Mouse (Mus musculus): ENCODE data around the gene Icam4.
A peak's percentile ranks its signal among the peaks of the same experiment; 100 is the strongest.
"Not testable (repeated sequence)": the region's sequence is repeated elsewhere in the genome, so short reads cannot be mapped to it uniquely, and the experiment has no call there.

Gene Icam4

DNA sequence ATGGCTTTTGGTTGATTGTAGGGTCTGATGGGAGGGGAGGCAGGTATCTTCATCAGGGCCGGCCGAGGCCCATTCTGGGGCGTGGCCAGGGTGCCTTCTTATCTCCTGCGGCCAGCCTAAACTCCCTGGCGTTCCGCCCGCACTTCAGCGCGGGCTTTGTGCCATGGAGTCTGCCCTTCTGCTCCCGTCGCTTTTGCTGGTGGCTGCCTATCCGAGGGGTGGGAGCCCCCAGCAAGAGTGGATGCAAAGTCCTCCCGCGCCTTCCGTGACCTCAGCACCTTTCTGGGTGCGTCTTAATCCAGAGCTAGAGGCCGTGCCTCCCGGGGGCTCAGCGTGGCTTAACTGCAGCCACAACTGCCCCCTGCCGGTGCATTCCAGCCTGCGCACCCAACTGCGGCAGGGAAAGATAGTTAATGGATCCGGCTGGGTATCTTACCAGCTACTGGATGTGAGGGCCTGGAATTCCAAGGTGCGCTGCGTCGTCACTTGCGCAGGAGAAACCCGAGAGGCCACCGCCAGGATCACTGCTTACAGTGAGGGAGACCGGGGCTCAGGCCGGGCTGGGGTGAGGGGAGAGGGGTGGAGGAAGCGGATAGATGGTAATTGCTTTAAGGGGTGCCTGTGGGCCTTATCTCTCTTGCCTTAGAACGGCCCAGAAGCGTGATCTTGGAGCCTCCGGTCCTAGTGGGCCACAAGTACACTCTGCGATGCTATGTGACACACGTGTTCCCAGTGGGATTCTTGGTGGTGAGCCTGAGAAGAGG is at the start of gene Icam4:
TSS of gene Icam4 (plus strand) at position 83 of the 764 bp plus-strand sequence.
- DNase-seq (ENCODE audit: extremely low spot score) = peak; percentile 84

DNA sequence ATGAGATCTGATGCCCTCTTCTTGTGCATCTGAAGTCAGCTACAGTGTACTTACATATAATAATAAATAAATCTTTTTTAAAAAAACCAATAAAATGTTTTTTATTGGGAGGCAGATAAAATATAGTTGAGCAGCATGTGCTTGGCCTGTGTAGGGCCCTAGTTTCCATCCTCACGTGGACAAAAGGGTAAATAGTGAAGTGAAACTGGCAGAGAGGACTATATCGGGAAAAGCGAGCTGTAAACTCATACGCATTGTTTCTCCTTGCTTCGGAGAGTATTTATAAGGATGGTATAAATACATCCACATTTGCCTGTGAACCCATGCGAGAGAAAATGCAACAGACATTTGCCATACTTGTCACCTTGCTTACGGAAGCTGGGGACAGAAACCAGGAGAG is 49.4 kb upstream of the Icam4 start:
- no peak for DNase-seq (ENCODE audit: extremely low spot score)

DNA sequence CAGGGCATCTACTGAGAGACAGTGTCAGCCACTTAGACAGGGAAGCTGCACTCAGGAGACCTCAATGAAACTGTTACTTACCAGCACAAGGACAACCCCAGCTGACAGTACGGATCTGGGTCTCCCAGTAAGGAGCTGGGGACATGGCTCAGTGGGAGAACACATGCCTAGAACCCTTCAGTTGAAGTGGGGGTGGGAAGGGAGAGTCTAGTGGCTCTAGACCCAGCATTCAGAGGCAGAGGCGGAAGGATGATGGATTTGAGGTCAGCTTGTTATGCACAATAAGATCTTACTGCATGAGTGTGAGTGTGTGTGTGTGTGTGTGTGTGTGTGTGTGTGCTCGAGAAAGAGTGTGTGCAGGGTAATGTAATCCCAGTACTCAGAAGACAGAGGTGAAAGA is 47.0 kb upstream of the Icam4 start:
- DNase-seq (ENCODE audit: extremely low spot score) = no peak

DNA sequence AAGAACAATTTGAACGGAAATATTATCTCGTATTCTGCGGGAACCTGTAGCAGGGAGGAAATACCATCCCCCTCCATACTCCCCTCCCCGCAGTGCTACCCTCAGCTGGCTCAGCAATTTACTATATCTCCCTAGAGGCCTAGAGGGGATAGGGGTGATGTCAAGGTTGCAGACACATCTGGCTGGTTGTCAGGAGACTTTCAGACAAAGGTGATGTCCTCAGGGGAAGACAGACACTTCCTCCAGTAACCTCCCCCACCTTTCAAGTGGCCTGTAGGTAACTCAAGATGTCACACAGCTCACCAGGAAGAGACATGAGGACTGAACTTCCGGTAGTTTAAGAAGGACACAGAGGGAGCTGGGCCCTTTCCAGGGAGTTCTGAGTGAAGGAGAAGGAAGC is 46.0 kb upstream of the Icam4 start:
- DNase-seq (ENCODE audit: extremely low spot score) = no peak

DNA sequence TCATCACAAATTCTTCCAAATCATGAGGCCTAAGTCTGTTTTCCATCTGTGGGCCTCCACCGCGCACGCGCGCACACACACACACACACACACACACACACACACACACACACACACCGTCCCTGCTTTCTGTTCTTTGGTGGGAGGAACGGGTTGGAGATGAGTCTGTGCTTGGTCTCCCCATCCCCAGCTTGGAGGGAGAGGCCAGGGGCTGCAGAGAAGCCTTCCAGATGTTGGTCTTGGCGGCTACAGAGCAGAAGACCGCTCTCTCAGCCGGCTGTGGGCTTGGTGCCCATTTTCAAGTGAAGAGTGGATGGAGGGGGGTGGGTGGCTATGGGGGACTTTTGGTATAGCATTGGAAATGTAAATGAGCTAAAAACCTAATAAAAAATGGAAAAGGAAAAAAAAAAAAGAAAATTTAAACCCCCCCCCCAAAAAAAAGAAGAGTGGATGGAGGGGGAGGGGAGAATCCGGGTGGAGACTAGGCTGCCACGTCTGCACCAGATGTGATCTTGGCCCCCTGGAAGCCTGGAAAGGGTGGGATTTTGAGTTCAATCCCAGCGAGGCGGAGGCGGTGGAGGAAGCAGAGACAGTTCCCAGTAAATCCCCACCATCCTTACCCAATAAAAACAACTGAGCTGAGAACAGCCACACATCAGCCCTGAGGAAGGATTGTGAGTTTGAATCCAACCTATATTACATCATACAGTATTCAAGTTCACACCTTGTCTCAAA is 42.1 kb upstream of the Icam4 start:
- DNase-seq (ENCODE audit: extremely low spot score) = no peak

DNA sequence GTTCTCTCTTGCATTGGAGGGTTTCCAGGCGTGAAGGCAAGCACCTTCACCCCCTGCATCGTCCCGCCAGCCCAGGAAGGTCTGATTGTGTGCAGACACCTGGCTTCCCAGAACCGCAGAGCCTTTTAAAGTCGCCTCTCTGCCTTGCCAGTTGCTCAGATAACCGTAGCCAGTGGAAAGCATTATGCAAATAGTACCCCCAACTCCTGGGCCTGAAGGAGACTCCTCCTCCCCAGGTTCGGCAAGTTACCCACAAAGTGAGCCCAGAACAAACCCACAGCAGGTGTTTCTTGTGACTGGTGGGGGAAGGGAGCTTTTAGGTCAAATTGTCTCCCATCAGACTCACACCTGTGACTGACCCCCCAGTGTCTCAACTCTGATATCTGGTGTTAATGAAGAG is 41.2 kb upstream of the Icam4 start:
- no peak for DNase-seq (ENCODE audit: extremely low spot score)

DNA sequence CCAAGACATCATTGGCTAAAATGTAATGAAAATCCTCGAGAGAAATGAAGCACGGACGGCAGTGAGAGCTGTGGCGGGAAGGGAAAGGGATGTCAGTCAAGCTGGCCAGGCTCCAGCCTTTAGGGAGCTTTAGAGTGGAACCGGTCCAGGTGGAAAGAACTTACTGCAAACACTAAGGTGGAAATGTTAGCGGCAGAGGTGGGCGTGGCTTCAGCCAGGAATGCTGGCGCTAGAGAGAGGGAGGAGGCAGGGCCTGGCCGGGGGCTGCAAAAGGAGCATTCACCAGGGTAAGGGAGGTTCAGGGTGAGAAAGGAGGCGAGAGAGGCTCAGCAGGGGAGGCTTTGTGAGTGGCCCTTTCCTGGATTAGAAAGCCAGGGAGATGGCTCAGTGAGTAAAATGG is 38.3 kb upstream of the Icam4 start:
- DNase-seq (ENCODE audit: extremely low spot score) = peak; percentile 46

DNA sequence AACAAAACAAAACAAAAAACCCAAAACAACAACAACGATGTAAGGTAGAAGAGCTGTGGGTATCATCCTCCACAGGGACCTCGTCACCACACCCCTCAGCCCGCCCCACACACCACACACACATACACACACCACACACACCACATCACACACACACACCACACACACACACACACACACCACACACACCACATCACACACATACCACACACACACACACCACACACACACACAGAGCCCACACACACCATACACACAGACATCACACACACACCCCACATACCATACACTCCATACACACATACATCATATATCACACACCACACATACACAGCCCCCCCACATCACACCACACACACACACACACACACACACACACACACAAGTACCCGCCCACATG is 37.6 kb upstream of the Icam4 start:
- no peak for DNase-seq (ENCODE audit: extremely low spot score)

DNA sequence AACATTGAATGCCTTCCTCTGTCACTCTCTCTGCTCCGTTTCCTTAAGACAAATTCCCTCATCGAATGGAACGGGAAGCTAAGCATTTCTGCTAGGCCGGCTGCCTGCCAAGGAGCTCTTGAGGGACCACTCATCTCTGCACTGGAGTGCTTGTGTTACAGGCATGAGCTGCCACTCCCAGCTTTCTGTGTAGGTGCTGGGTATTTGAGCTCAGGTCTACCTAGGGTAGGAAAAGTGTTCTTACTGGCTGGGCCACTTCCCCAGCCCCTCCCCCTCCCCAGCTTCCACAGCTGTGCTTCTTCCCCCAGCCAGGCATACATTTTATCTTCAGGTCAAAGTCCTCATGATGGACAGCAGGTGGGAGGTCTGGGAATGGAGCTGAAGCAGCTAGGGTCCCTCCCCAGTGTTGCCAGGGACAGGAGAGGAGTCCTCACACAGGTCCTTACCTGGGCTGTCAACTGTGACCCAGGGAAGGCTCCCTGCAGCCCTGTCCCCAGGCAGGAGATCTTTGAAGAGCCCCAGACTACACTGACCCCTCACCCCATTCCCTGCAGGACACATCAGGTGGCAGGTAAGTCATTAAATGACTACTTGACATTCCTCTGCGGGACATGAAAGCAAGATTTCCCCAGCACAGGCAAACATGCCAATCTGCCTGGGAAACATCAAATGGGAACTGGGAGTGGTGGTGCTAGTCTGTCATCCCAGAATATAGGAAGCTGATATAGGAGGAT is 35.8 kb upstream of the Icam4 start:
- no peak for DNase-seq (ENCODE audit: extremely low spot score)

DNA sequence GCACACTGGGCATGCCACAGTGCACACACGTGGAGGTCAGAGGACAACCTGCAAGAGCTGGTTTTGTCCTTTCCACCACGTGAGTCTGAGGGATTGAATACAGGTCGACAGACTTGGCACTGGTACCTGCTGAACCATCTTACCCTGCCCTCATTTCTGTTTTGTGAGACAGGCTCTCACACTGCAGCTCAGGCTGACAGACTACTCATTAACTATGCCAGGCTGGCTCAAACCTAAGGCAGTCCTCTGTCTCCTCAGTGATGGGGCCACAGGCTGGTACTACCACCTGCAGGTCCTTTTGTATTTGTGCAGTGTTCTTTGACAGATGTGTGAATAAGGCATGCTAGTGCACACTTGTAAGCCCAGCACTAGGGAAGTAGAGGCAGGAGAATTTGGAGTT is 34.1 kb upstream of the Icam4 start:
- no peak for DNase-seq (ENCODE audit: extremely low spot score)

DNA sequence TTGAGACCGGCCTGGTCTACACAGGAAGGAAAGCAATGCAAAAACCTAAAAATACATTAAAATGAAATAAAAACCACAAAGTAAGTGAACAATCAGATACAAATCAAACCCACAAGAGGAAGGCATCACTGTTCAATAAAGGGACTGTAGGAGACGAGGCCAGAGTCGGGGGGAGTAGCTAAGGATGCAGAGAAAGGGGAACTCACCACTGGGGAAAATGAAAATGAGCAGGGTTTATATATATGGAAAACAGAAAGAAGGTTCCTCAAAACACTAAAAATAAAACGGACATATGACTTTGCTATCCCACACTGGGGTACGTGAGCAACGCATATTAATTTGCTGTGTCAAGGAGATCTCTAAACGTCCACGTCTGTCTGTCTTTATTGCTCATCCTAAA is 32.1 kb upstream of the Icam4 start:
- DNase-seq (ENCODE audit: extremely low spot score) = no peak

DNA sequence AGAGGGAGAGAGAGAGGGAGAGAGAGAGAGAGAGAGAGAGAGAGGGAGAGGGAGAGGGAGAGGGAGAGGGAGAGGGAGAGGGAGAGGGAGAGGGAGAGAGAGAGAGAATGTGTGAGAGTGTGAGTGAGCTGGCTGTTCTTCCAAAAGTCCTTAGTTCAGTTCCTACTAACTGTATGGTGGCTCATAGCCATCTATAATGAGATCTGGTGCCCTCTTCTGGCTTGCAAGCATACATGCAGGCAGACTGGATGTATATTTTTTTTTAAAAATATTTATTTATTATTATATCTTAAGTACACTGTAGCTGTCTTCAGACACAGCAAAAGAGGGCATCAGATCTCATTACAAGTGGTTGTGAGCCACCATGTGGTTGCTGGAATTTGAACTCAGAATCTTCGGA is 30.8 kb upstream of the Icam4 start:
- DNase-seq (ENCODE audit: extremely low spot score) = not testable (repeated sequence)

DNA sequence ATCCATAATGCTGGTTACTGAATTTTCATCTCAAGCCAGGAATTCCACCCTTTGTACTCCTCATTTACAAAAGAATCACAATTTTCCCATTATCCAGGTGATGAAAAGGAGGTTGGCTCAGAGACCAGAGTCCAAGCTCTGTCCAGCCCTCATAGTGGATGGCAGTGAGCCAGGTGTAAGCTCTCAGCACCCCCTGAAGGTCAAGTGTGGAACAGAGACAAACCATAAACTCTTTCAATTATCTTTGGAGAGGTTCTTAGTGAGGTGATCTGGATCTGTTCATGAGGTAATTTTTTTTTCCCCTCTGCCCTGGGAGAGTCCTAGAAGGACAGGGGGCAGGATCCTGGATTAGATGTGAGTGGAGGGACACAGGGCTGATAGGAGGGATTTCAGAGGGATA is 28.4 kb upstream of the Icam4 start:
- DNase-seq (ENCODE audit: extremely low spot score) = no peak

DNA sequence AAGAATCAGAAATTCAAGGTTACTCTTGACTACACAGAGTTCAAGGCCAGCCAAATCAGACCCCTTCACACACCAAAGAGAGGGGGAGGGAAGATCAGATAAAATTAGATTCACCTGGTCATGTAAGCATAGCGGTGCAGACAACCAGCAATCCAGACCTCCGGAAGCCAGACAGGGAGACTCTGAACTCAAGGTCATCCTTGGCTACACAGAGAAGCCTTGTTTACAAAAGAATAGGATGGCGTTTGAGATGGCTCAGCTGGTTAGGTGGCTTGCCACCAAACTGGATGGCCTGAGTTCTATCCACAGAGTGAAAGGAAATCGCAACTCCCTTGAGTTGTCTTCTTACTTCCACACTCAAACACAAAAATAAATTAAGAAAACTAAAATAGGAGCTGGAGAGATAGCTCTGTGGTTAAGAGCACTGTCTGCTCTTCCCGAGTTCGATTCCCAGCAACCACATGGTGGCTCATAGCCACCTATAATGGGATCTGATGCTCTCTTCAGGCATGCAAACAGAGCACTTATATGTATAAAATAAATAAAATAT is 27.4 kb upstream of the Icam4 start:
- DNase-seq (ENCODE audit: extremely low spot score) = no peak

DNA sequence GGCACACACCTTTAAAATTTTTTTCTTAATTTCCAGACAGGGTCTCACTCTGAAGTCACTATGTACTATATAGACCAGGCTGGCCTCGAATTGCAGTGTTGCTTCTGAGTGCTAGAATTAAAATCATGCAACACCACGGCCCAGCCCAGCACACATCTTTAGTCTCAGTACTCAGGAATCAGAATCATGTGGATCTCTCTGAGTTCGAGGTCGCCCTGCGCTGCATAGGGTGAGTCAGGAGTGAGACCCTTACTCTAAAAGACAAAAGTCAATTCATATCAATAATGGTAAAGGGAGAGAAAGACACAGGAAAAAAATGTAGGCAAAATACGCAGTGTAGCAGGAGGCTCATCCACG is 26.9 kb upstream of the Icam4 start:
- no peak for DNase-seq (ENCODE audit: extremely low spot score)

DNA sequence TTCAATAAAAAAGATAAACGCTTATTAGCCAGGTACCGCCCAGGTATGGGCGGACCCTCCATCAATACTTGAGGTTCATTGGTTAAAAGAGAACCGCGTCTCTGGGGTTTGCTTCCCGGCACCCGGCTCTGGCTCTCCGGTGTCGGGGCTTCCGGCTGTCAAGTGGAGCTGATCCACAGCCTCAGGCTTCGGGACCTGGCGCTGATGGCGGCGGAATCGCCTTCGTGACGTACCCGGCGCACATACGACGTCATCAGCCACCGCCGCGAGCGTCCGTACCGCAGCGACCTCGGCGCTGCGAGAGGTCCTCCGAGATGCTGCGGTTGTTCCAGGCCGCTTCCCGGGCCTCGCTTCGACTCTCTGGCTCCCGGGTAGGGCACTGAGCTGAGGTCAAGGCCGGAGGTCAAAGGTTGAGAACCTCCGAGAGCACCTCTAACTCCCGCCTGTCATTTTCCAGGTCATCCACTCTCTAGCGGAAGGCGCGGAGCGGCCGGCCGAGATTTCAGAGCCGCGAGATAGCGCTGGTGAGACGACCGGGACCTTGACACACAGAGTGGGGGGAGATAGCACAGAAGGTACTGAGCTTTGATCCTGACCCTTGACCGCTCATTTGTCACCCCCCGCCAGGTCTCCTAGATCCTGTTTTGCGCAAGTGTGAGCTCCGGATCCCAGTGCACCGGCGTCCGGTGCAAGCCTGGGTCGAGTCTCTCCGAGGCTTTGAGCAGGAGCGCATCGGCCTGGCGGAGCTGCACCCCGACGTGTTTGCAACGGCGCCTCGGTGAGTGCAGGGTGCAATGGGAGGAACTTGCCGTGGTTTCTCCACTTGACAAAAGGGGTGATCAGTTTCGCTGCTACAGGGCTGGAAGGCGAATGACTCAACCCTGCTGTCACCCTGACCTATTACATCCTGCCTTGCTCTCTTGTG is 26.3 kb upstream of the Icam4 start, which contains the start of gene Mrpl4:
TSS of gene Mrpl4 (plus strand) at position 112 of the 925 bp plus-strand sequence.
- peak; percentile 93 for DNase-seq (ENCODE audit: extremely low spot score)

DNA sequence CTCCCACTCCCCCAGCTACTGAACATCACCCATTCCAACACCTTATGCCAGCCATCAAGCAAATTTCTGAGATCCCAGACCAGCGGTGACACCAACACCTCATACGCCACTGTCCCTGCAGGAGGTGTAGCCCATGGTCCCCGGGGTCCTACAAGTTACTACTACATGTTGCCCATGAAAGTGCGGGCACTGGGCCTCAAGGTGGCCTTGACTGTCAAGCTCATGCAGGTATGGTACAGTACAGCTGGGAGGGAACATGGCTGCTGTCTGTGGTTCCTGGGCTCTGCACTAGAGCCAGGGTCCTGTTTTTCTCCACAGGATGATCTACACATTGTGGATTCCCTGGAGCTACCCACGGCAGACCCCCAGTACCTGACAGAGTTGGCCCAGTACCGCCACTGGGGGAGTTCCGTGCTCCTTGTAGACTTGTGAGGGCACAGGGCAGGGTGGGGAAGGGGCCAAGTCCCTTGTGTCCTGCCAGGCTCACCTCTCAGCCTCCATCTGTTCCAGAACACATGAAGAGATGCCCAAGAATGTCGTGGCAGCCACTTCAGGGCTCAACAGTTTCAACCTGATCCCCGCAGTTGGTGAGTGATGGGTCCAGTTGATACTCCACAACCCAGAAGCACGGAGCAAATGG is 21.7 kb upstream of the Icam4 start:
- no peak for DNase-seq (ENCODE audit: extremely low spot score)

DNA sequence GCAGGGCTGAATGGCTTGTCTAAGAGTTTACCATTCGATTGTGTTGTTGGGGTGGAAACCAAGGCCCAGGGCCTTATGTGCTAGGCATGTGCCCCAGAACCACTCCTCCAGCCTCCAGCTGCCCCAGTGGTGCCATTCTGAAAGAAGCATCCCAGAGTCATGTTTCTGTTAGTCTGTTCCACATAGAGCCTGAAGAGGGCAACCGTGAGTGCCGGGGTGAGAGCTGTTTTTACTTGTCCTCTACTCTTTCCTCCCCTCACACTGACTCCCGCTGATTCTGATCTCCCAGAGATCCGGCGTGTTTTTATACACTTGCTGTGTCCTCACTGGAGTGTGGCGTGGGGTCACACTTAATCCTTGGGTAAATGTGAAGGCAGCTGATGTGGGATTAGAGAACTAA is 21.2 kb upstream of the Icam4 start:
- no peak for DNase-seq (ENCODE audit: extremely low spot score)

DNA sequence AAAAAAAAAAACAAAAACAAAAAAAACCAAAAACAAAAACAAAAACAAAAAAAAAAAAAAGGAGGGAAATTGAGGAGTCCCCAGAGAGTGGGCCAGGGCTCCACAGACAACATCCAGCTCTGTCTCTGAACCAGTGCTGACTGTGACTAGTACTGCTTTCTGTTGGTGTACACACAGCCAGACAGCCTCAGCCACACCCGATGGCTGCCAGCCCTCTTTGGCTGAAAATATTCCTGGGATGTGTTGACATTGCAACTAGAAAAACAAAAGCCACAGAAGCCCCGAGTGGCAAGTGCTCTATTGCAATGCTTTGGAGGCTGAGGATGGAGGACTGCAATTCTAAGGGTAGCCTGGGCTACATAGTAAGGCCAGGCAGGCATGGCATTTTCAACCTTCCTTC is 18.8 kb upstream of the Icam4 start:
- no peak for DNase-seq (ENCODE audit: extremely low spot score)

DNA sequence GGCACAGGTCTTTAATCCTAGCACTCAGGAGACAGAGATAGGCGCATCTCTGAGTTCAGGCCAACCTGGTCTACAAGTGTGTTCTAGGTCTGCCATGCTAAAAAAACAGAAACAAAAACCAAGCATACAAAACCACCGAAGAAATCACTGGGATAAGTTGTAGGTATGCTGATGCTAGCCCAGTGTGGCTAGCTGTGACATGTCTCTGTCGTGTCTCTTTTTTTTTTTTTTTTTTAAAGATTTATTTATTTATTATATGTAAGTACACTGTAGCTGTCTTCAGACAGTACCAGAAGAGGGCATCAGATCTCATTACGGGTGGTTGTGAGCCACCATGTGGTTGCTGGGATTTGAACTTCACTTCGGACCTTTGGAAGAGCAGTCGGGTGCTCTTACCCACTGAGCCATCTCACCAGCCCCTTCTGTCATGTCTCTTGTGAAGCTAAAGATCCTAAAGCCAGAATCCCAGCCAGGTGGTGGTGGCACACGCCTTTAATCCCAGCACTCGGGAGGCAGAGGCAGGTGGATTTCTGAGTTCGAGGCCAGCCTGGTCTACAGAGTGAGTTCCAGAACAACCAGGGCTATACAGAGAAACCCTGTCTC is 18.1 kb upstream of the Icam4 start:
- not testable (repeated sequence) for DNase-seq (ENCODE audit: extremely low spot score)

Measured in embryo, embryonic 9.5 days (tissue).